Mouse (Mus musculus): ENCODE measurements around the gene Ptprt. TPM values are rescaled to one million over a fixed set of nuclear protein-coding genes. Genes with fewer than 3 reads are reported as not detected.

The Ptprt gene
- polyA plus RNA-seq, 1 experiment from 2014 or later: 0.99 TPM

- H3K4me1 ChIP-seq (replicated peaks): no peaks in the 10 kb centered on the region
- no peaks in the 10 kb centered on the region for H3K27me3 ChIP-seq (replicated peaks)
- H3K27ac ChIP-seq: no peak overlapping the region
- no peaks in the 10 kb centered on the region for H3K9me3 ChIP-seq
- H3K4me3 ChIP-seq (replicated peaks): no peak overlapping the region
- no peak overlapping the region for H3K9ac ChIP-seq
- no peak overlapping the region for H3K4me2 ChIP-seq (replicated peaks)
- ATAC-seq: no peak
- H3K36me3 ChIP-seq: no peaks in the 10 kb centered on the region
These were observed 1086.5 kb downstream of the Ptprt start for GRCm38 (mm10) chr2:161574401-161574800.

GRCm38 (mm10) chr2:161572201-161572600 is 1088.7 kb downstream of the Ptprt start:
- Histone ChIP-seq H3K27me3 (replicated peaks) (no peaks in the 10 kb centered on the region), H3K36me3 (no peaks in the 10 kb centered on the region), H3K9ac (no peak overlapping the region), H3K27ac (no peak overlapping the region), H3K4me2 (replicated peaks) (no peak overlapping the region), H3K4me3 (replicated peaks) (no peak overlapping the region), H3K4me1 (replicated peaks) (no peaks in the 10 kb centered on the region), H3K9me3 (no peaks in the 10 kb centered on the region)
- no peak for ATAC-seq

GRCm38 (mm10) chr2:161570236-161570995 is 1090.5 kb downstream of the Ptprt start:
- 46% methylated on average over 10 of the region's 10 CpGs for WGBS
- H3K4me2 ChIP-seq (replicated peaks): no peak overlapping the region
- no peaks in the 10 kb centered on the region for H3K27me3 ChIP-seq (replicated peaks)
- ATAC-seq: 0 out of 2 replicates have a peak, but pooled peaks have one; percentile 41
- H3K4me1 ChIP-seq (replicated peaks): no peaks in the 10 kb centered on the region
- H3K9me3 ChIP-seq: no peaks in the 10 kb centered on the region
- H3K9ac ChIP-seq: no peak overlapping the region
- H3K4me3 ChIP-seq (replicated peaks): no peak overlapping the region
- no peak overlapping the region for H3K27ac ChIP-seq
- H3K36me3 ChIP-seq: no peaks in the 10 kb centered on the region

- no peaks in the 10 kb centered on the region for H3K9me3 ChIP-seq
- H3K36me3 ChIP-seq: no peaks in the 10 kb centered on the region
- H3K4me2 ChIP-seq (replicated peaks): no peak overlapping the region
- H3K27me3 ChIP-seq (replicated peaks): no peaks in the 10 kb centered on the region
- no peaks in the 10 kb centered on the region for H3K4me1 ChIP-seq (replicated peaks)
- no peak overlapping the region for H3K9ac ChIP-seq
- no peak overlapping the region for H3K27ac ChIP-seq
- WGBS: 58% methylated on average over 2 of the region's 2 CpGs
- no peak overlapping the region for H3K4me3 ChIP-seq (replicated peaks)
- peak; percentile 77 for ATAC-seq
These were observed 1099.4 kb downstream of the Ptprt start for GRCm38 (mm10) chr2:161561502-161561901.

- Histone ChIP-seq H3K27me3 (replicated peaks) (no peaks in the 10 kb centered on the region), H3K4me1 (replicated peaks) (no peaks in the 10 kb centered on the region), H3K9ac (no peak overlapping the region), H3K27ac (no peak overlapping the region), H3K4me3 (replicated peaks) (no peak overlapping the region), H3K4me2 (replicated peaks) (no peak overlapping the region), H3K9me3 (no peaks in the 10 kb centered on the region), H3K36me3 (no peaks in the 10 kb centered on the region)
- WGBS: 79% methylated on average over 4 of the region's 4 CpGs
- no peak for ATAC-seq
These were observed 1103.1 kb downstream of the Ptprt start for GRCm38 (mm10) chr2:161557874-161558273.

GRCm38 (mm10) chr2:161553651-161554050 is 1107.3 kb downstream of the Ptprt start:
- Histone ChIP-seq H3K36me3 (no peaks in the 10 kb centered on the region), H3K27ac (no peak overlapping the region), H3K9ac (no peak overlapping the region), H3K4me2 (replicated peaks) (no peak overlapping the region), H3K4me1 (replicated peaks) (no peaks in the 10 kb centered on the region), H3K4me3 (replicated peaks) (no peak overlapping the region), H3K9me3 (no peaks in the 10 kb centered on the region), H3K27me3 (replicated peaks) (no peaks in the 10 kb centered on the region)
- WGBS: 75% methylated on average over 9 of the region's 9 CpGs
- no peak for ATAC-seq

GRCm38 (mm10) chr2:161552011-161552410 is 1108.9 kb downstream of the Ptprt start:
- Histone ChIP-seq H3K9me3 (no peaks in the 10 kb centered on the region), H3K27ac (no peak overlapping the region), H3K9ac (no peak overlapping the region), H3K36me3 (no peaks in the 10 kb centered on the region), H3K4me1 (replicated peaks) (no peaks in the 10 kb centered on the region), H3K4me3 (replicated peaks) (no peak overlapping the region), H3K4me2 (replicated peaks) (no peak overlapping the region), H3K27me3 (replicated peaks) (no peaks in the 10 kb centered on the region)
- WGBS: 82% methylated on average over 2 of the region's 2 CpGs
- ATAC-seq: no peak

- H3K36me3 ChIP-seq: no peaks in the 10 kb centered on the region
These were observed 1111.4 kb downstream of the Ptprt start for GRCm38 (mm10) chr2:161549577-161549976.

GRCm38 (mm10) chr2:161547318-161547717 is 1113.6 kb downstream of the Ptprt start:
- ATAC-seq: no peak
- H3K4me1 ChIP-seq (replicated peaks): no peaks in the 10 kb centered on the region
- WGBS: 90% methylated on average over 5 of the region's 5 CpGs

More at GRCm38 (mm10) chr2:161549577-161549976, 1111.4 kb downstream of the Ptprt start:
- no peak overlapping the region; the same call in 1 of the 2 replicates for H3K27ac ChIP-seq
- no peak overlapping the region for H3K4me2 ChIP-seq (replicated peaks)
- H3K9ac ChIP-seq: no peak overlapping the region
- no peak overlapping the region for H3K4me3 ChIP-seq (replicated peaks)
- H3K4me1 ChIP-seq (replicated peaks): no peaks in the 10 kb centered on the region
- 40% methylated on average over 5 of the region's 5 CpGs for WGBS
- H3K27me3 ChIP-seq (replicated peaks): no peaks in the 10 kb centered on the region
- peak; percentile 90 for ATAC-seq
- no peaks in the 10 kb centered on the region for H3K9me3 ChIP-seq

GRCm38 (mm10) chr2:161545406-161545805 is 1115.5 kb downstream of the Ptprt start:
- no peak overlapping the region for H3K4me3 ChIP-seq (replicated peaks)
- no peaks in the 10 kb centered on the region for H3K36me3 ChIP-seq
- no peak overlapping the region for H3K9ac ChIP-seq
- no peak for ATAC-seq
- no peak overlapping the region for H3K27ac ChIP-seq
- H3K9me3 ChIP-seq: no peaks in the 10 kb centered on the region
- no peaks in the 10 kb centered on the region for H3K27me3 ChIP-seq (replicated peaks)
- 65% methylated on average over 4 of the region's 4 CpGs for WGBS
- no peak overlapping the region for H3K4me2 ChIP-seq (replicated peaks)
- no peaks in the 10 kb centered on the region for H3K4me1 ChIP-seq (replicated peaks)

More at GRCm38 (mm10) chr2:161547318-161547717, 1113.6 kb downstream of the Ptprt start:
- no peak overlapping the region for H3K27ac ChIP-seq
- no peak overlapping the region for H3K4me2 ChIP-seq (replicated peaks)
- H3K9me3 ChIP-seq: no peaks in the 10 kb centered on the region
- H3K27me3 ChIP-seq (replicated peaks): no peaks in the 10 kb centered on the region
- H3K4me3 ChIP-seq (replicated peaks): no peak overlapping the region
- H3K9ac ChIP-seq: no peak overlapping the region
- H3K36me3 ChIP-seq: no peaks in the 10 kb centered on the region

- no peaks in the 10 kb centered on the region for H3K9me3 ChIP-seq
- no peaks in the 10 kb centered on the region for H3K4me1 ChIP-seq (replicated peaks)
- WGBS: 90% methylated on average over 7 of the region's 7 CpGs
- H3K4me3 ChIP-seq (replicated peaks): no peak overlapping the region
- H3K36me3 ChIP-seq: no peaks in the 10 kb centered on the region
- no peak for ATAC-seq
- no peak overlapping the region for H3K9ac ChIP-seq
- no peaks in the 10 kb centered on the region for H3K27me3 ChIP-seq (replicated peaks)
- no peak overlapping the region for H3K4me2 ChIP-seq (replicated peaks)
- H3K27ac ChIP-seq: no peak overlapping the region
These were observed 1126.8 kb downstream of the Ptprt start for GRCm38 (mm10) chr2:161534151-161534550.

GRCm38 (mm10) chr2:161527192-161527591 is 1133.8 kb downstream of the Ptprt start:
- Histone ChIP-seq H3K9ac (no peak overlapping the region), H3K4me1 (replicated peaks) (no peaks in the 10 kb centered on the region), H3K9me3 (no peaks in the 10 kb centered on the region), H3K4me3 (replicated peaks) (no peak overlapping the region), H3K36me3 (no peaks in the 10 kb centered on the region), H3K27ac (no peak overlapping the region), H3K27me3 (replicated peaks) (no peaks in the 10 kb centered on the region), H3K4me2 (replicated peaks) (no peak overlapping the region)
- 60% methylated on average over 1 of the region's 1 CpGs for WGBS
- ATAC-seq: no peak

- H3K36me3 ChIP-seq: no peaks in the 10 kb centered on the region
- no peak overlapping the region for H3K4me3 ChIP-seq (replicated peaks)
- 66% methylated on average over 2 of the region's 2 CpGs for WGBS
- no peaks in the 10 kb centered on the region for H3K9me3 ChIP-seq
- no peak overlapping the region for H3K4me2 ChIP-seq (replicated peaks)
- no peak for ATAC-seq
- no peak overlapping the region for H3K27ac ChIP-seq
- no peaks in the 10 kb centered on the region for H3K27me3 ChIP-seq (replicated peaks)
- H3K4me1 ChIP-seq (replicated peaks): no peaks in the 10 kb centered on the region
- no peak overlapping the region for H3K9ac ChIP-seq
These were observed 1141.3 kb downstream of the Ptprt start for GRCm38 (mm10) chr2:161519671-161520070.
